Mouse (Mus musculus): ENCODE data around the gene Syngr1. TPM values are rescaled to one million over a fixed set of nuclear protein-coding genes. Genes with fewer than 3 reads are reported as not detected.

The Syngr1 gene
- polyA plus RNA-seq, 1 experiment = 50.9 TPM

DNA sequence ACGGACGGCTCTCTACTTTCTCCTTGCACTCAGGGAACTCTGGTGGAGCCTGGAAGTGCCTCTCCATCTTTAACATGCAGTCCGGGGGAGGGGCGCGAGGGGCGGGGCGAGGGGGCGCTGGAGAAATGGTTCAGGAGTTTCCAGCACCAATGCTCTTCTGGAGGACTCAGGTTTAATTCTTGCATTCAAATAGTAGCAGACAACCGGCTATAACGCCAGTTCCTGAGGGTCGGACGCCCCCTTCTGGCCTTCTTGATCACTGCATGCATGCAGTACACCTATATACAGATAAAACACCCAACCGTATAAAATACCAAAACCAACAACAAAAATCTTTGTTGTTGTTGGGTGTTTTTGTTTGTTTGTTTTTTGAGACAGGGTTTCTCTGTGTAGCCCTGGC lies 25.7 kb upstream of the Syngr1 start:
- TF ChIP-seq CTCF (IDR thresholded peaks at IDR 0.05; ENCODE audit: insufficient read depth, low read length) (peak; percentile 65), POLR2A (IDR thresholded peaks at IDR 0.05; ENCODE audit: borderline replicate concordance, extremely low read depth, low read depth, low read length) (no peak)
- DNase-seq = peak; percentile 44
- Histone ChIP-seq H3K4me3 (replicated peaks; ENCODE audit: extremely low read depth, low read depth, low read length) (no peak overlapping the region), H3K4me1 (ENCODE audit: control insufficient read depth, insufficient read depth, low read length) (no peaks in the 10 kb centered on the region; the same call in 1 of the 2 replicates)
- 21% methylated on average over 13 of the region's 13 CpGs for WGBS

DNA sequence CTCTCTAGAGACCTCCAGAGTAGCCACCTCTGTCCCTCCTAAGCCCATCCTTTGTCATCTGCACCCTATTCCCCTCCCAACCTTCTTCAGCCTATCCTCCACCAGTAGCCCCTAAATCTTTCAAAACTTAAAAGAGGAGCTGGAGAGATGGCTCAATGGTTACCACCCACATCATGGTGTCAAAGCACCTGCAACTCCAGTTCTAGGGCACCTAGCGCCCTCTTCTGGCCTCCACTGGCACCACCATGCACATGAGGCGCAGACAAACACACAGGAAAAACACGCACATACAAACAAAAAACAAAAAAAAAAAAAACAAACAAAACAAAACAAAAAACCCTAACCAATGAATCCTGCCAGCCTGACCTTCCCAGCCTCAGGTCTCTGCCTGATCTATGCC lies 24.6 kb upstream of the Syngr1 start:
- Histone ChIP-seq H3K4me1 (ENCODE audit: control insufficient read depth, insufficient read depth, low read length) (no peaks in the 10 kb centered on the region; the same call in 1 of the 2 replicates), H3K4me3 (replicated peaks; ENCODE audit: extremely low read depth, low read depth, low read length) (no peak overlapping the region)
- 59% methylated on average over 3 of the region's 3 CpGs for WGBS
- TF ChIP-seq CTCF (IDR thresholded peaks at IDR 0.05; ENCODE audit: insufficient read depth, low read length) (peak; percentile 60), POLR2A (IDR thresholded peaks at IDR 0.05; ENCODE audit: borderline replicate concordance, extremely low read depth, low read depth, low read length) (no peak)
- DNase-seq = no peak

DNA sequence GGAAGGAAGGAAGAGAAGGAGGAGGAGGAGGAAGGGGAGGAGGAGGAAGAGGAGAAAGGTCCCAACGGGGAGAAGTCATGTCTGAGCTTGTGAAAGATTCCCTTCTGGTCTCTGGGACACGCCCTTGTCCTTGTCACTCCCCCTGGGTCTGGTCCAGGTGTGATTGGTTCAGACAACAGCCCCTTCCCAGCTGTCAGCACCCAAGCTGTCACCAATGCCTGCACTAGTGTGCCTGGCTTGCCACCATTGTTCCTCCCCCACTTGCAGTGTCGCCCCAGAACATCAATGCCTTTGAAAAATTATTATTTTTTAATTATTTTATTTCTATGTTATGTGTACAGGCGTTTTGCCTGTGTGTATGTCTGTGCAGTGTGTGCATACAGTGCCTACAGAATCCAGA lies 22.0 kb upstream of the Syngr1 start:
- Histone ChIP-seq H3K4me3 (replicated peaks; ENCODE audit: extremely low read depth, low read depth, low read length) (no peak overlapping the region), H3K4me1 (ENCODE audit: control insufficient read depth, insufficient read depth, low read length) (peaks cover 3% of the 10 kb centered on the region; the same call in 1 of the 2 replicates)
- DNase-seq = no peak
- TF ChIP-seq CTCF (IDR thresholded peaks at IDR 0.05; ENCODE audit: insufficient read depth, low read length) (no peak), POLR2A (IDR thresholded peaks at IDR 0.05; ENCODE audit: borderline replicate concordance, extremely low read depth, low read depth, low read length) (no peak)
- WGBS = 55% methylated on average over 4 of the region's 4 CpGs

DNA sequence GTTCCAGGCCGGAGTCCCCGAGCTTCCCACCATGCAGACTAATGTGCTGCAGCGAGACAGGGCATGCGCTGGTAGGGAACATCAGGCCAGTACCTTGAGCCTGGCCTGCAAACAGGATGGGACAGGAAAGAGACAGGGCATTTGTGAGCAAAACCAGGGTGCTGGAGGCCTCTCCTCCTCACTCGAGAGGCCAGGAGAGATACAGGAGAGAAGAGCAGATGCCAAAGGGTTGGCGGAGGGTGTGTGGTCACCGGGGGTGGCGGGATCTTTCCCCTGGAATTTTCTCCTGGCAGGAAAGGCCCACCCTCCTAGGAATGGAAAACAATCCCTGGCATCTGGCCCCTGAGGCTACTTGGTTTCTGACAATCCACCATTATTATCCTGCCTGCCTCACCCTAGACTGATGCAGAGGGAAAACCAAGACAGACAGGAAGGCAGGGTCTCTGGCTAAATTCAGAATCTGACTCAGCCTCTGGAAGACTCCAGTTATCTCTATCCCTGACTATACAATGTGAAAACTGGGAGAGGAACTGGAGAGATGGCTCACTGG lies 21.0 kb upstream of the Syngr1 start:
- peaks cover 3% of the 10 kb centered on the region; the same call in 1 of the 2 replicates for H3K4me1 ChIP-seq (ENCODE audit: control insufficient read depth, insufficient read depth, low read length)
- no peak for DNase-seq
- 56% methylated on average over 8 of the region's 8 CpGs for WGBS
- H3K4me3 ChIP-seq (replicated peaks; ENCODE audit: extremely low read depth, low read depth, low read length) = no peak overlapping the region
- no peak for TF ChIP-seq CTCF (IDR thresholded peaks at IDR 0.05; ENCODE audit: insufficient read depth, low read length)
- no peak for TF ChIP-seq POLR2A (IDR thresholded peaks at IDR 0.05; ENCODE audit: borderline replicate concordance, extremely low read depth, low read depth, low read length)

GRCm38 (mm10) chr15:80071951-80072437 lies 19.1 kb upstream of the Syngr1 start:
- H3K4me1 ChIP-seq (ENCODE audit: control insufficient read depth, insufficient read depth, low read length) = peaks cover 3% of the 10 kb centered on the region
- DNase-seq = no peak
- TF ChIP-seq POLR2A (IDR thresholded peaks at IDR 0.05; ENCODE audit: borderline replicate concordance, extremely low read depth, low read depth, low read length) = no peak
- TF ChIP-seq CTCF (IDR thresholded peaks at IDR 0.05; ENCODE audit: insufficient read depth, low read length) = no peak
- WGBS = 29% methylated on average over 9 of the region's 9 CpGs
- no peak overlapping the region for H3K4me3 ChIP-seq (replicated peaks; ENCODE audit: extremely low read depth, low read depth, low read length)

GRCm38 (mm10) chr15:80072579-80073255 lies 18.4 kb upstream of the Syngr1 start:
- DNase-seq = no peak
- H3K4me3 ChIP-seq (replicated peaks; ENCODE audit: extremely low read depth, low read depth, low read length) = no peak overlapping the region
- 68% methylated on average over 7 of the region's 7 CpGs for WGBS
- no peak for TF ChIP-seq CTCF (IDR thresholded peaks at IDR 0.05; ENCODE audit: insufficient read depth, low read length)
- no peak for TF ChIP-seq POLR2A (IDR thresholded peaks at IDR 0.05; ENCODE audit: borderline replicate concordance, extremely low read depth, low read depth, low read length)
- H3K4me1 ChIP-seq (ENCODE audit: control insufficient read depth, insufficient read depth, low read length) = peaks cover 3% of the 10 kb centered on the region

GRCm38 (mm10) chr15:80073256-80073621 lies 17.9 kb upstream of the Syngr1 start:
- no peak overlapping the region for H3K4me3 ChIP-seq (replicated peaks; ENCODE audit: extremely low read depth, low read depth, low read length)
- peaks cover 3% of the 10 kb centered on the region for H3K4me1 ChIP-seq (ENCODE audit: control insufficient read depth, insufficient read depth, low read length)
- DNase-seq = no peak
- no peak for TF ChIP-seq CTCF (IDR thresholded peaks at IDR 0.05; ENCODE audit: insufficient read depth, low read length)
- no peak for TF ChIP-seq POLR2A (IDR thresholded peaks at IDR 0.05; ENCODE audit: borderline replicate concordance, extremely low read depth, low read depth, low read length)
- WGBS = 92% methylated on average over 1 of the region's 1 CpGs

DNA sequence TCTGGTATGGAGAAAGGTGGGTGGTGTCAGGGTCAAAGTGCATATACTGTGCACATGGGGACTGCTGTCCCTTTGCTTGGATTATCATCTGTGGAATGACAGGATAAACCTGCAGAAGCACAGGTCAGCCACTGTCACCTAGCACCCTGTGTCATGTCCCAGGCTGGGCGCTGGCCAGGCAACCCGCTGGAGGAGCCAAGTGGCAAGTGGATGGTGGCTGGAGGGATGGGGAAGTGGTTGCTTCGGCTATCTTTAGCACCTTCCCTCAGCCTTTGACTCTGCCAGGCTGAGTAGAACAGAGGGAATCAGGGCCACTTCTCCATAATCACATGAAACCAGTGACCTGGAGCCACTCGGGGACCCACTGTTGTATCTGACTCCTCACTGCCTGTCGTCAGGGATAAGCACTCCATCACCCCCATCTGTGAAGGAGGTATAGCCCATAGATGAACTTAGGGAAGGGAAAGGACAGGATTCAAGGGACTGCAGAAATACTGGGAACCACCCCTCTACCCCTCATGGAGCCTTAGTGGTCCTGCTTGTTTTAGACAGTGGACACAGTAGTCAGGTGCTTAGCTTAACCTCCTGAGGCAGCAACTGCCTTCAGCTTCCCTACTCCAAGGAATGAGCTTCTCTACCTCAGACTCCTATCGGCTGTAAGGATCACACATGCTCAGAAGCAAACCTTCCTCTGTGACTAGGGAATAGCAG lies 16.3 kb upstream of the Syngr1 start:
- WGBS = 64% methylated on average over 6 of the region's 6 CpGs
- TF ChIP-seq CTCF (IDR thresholded peaks at IDR 0.05; ENCODE audit: insufficient read depth, low read length) (no peak), POLR2A (IDR thresholded peaks at IDR 0.05; ENCODE audit: borderline replicate concordance, extremely low read depth, low read depth, low read length) (no peak)
- H3K4me1 ChIP-seq (ENCODE audit: control insufficient read depth, insufficient read depth, low read length) = peaks cover 3% of the 10 kb centered on the region
- DNase-seq = no peak
- no peak overlapping the region for H3K4me3 ChIP-seq (replicated peaks; ENCODE audit: extremely low read depth, low read depth, low read length)

GRCm38 (mm10) chr15:80075374-80075694 lies 15.8 kb upstream of the Syngr1 start:
- TF ChIP-seq CTCF (IDR thresholded peaks at IDR 0.05; ENCODE audit: insufficient read depth, low read length) (no peak), POLR2A (IDR thresholded peaks at IDR 0.05; ENCODE audit: borderline replicate concordance, extremely low read depth, low read depth, low read length) (no peak)
- Histone ChIP-seq H3K4me3 (replicated peaks; ENCODE audit: extremely low read depth, low read depth, low read length) (no peak overlapping the region), H3K4me1 (ENCODE audit: control insufficient read depth, insufficient read depth, low read length) (peaks cover 3% of the 10 kb centered on the region)
- WGBS = 45% methylated on average over 3 of the region's 3 CpGs
- DNase-seq = no peak
